Mouse (Mus musculus) midbrain, postnatal 0 days (tissue): ENCODE results near the gene Psmd10. TPM values are rescaled to one million over a fixed set of nuclear protein-coding genes. Genes with fewer than 3 reads are reported as not detected.
A peak's percentile ranks its signal among the peaks of the same experiment; 100 is the strongest.

Source experiments
- ATAC-seq: fragments of 200-750 bp; cut with Nextera tagmentation; 2 replicates; pipeline ENCODE4 v1.8.0; 2017; ENCODE audit warnings: moderate number of reproducible peaks, mild to moderate bottlenecking, moderate TSS enrichment, moderate library complexity; ENCODE audit not compliant: low FRiP score
- DNase-seq: peaks from one replicate; pipeline ENCODE4 v3.0.0-alpha.2; 2015; ENCODE audit warnings: low spot score
- H3K27ac ChIP-seq: fragments of 300-500 bp; sonication (generic); 2 replicates; pipeline ENCODE4 v1.5.1; 2014; ENCODE audit warnings: low read depth, mild to moderate bottlenecking, low read length, mixed read lengths
- H3K27me3 ChIP-seq: fragments of 300-500 bp; sonication (generic); 2 replicates; pipeline ENCODE4 v1.6.1; 2014; ENCODE audit warnings: low read length, control low read depth, mixed read lengths; ENCODE audit not compliant: insufficient read depth
- H3K36me3 ChIP-seq: fragments of 300-500 bp; sonication (generic); 2 replicates; pipeline ENCODE4 v1.6.1; 2014; ENCODE audit warnings: low read length, control low read depth, mixed read lengths; ENCODE audit not compliant: insufficient read depth
- H3K4me1 ChIP-seq: fragments of 300-500 bp; sonication (generic); 2 replicates; pipeline ENCODE4 v1.6.1; 2014; ENCODE audit warnings: mild to moderate bottlenecking, control low read depth, antibody characterized with exemption, low read length, mixed read lengths; ENCODE audit not compliant: insufficient read depth
- H3K4me2 ChIP-seq: fragments of 300-500 bp; sonication (generic); 2 replicates; pipeline ENCODE4 v1.6.1; 2014; ENCODE audit warnings: low read depth, mild to moderate bottlenecking, low read length, mixed read lengths; ENCODE audit not compliant: poor library complexity, severe bottlenecking
- H3K4me3 ChIP-seq: fragments of 300-500 bp; sonication (generic); 2 replicates; pipeline ENCODE4 v1.5.1; 2014; ENCODE audit warnings: low read depth, mild to moderate bottlenecking, low read length, moderate library complexity
- H3K9ac ChIP-seq: fragments of 300-500 bp; sonication (generic); replicated peaks from 2 replicates; pipeline ENCODE4 v1.6.1; 2014; ENCODE audit warnings: mild to moderate bottlenecking, low read length, moderate library complexity, mixed read lengths; ENCODE audit not compliant: poor library complexity, severe bottlenecking
- H3K9me3 ChIP-seq: fragments of 300-500 bp; sonication (generic); 2 replicates; pipeline ENCODE4 v1.6.1; 2016; ENCODE audit warnings: low read length, control low read depth
- CTCF ChIP-seq: IDR thresholded peaks from 2 replicates; pipeline ENCODE4 v1.5.1; 2016; ENCODE audit warnings: antibody characterized with exemption, mild to moderate bottlenecking
- WGBS: fragments of 180-500 bp; shearing (Covaris S2); extraction: QIAGEN DNeasy Blood & Tissue Kit; methylation state at CpG from one replicate; pipeline ENCODE4 v1.1.7; 2014; 5-methylcytosine and 5-hydroxymethylcytosine counted together
- polyA plus RNA-seq: library from polyadenylated mRNA; unstranded; fragments of >200 nt; fragmentation: Nextera tagmentation; extraction: Ambion mirVana; gene quantifications from 2 replicates; pipeline ENCODE4 v1.2.1, GENCODE M21; 2015
- total RNA-seq: library from RNA; depleted of rRNA; stranded (reverse); fragments of >200 nt; gene quantifications from 2 replicates; pipeline ENCODE4 v1.2.3, GENCODE M21; 2014

The Psmd10 gene
- total and polyA plus RNA-seq, 2 experiments from 2014 or later, result 11.8 to 33.2 TPM

DNA sequence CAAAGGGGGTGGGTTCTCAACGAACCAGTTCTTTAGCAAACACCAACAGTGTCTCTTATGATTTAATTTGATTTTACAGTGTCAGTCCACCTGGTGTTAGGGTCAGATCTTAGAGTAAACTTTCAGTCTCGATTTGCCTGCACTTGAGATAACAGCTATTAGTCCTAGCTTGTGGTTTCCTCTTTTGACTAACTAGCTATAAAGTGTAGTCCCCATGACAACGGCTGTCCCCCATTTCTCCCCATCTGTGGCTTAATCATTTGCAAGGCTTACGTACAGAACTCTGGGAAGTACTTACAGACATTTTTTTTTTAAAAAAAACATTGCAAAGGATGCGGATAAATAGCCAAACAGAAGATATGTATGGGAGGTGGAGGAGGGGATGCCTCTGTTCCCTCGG lies 28.3 kb upstream of the Psmd10 start:
- Histone ChIP-seq H3K4me2 (no peak overlapping the region), H3K4me3 (no peak overlapping the region), H3K4me1 (no peaks in the 10 kb centered on the region), H3K9me3 (no peaks in the 10 kb centered on the region), H3K27ac (no peak overlapping the region), H3K36me3 (no peaks in the 10 kb centered on the region), H3K27me3 (peaks cover 13% of the 10 kb centered on the region; the same call in 1 of the 2 replicates), H3K9ac (no peak overlapping the region)
- DNase-seq (no peak), ATAC-seq (no peak)
- WGBS, result 66% methylated on average over 6 of the region's 6 CpGs
- TF ChIP-seq CTCF, result no peak

DNA sequence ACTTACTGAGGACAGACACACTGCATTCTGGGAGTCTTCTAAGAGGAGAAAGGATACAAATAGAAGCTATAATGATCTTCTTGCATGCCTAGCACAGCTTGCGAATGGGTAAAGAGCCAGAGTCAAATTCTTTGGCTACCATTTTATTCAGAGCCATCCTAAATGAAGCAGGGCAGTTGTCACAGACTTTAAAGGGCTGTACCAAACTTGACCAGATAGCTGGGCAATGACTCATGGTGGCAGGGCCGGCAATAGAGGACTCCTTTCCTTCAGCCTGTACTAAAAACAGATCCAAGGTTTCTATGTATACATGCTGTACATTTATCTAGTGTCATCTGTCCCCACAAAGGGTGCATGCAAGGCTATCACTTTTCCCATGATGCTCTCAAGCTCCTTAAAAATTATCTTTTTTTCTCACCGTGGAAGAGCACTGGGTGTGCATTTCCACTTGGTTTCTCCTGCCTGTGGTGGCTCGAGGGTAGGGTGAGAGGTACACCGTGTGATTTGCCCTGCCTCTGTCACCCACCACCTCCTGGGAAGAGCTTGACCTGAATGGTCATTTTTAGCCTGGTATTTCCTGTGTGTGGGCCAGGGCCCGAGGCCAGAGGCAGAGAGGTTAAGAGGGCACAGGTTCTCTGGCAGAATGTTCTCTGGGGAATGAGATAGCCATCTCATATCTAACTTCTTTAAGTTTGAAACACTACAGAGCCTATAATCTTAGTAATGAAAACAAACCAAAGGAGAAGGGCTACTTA lies 26.9 kb upstream of the Psmd10 start:
- Histone ChIP-seq H3K4me1 (no peaks in the 10 kb centered on the region), H3K36me3 (no peaks in the 10 kb centered on the region), H3K4me3 (no peak overlapping the region), H3K9me3 (no peaks in the 10 kb centered on the region), H3K27me3 (peaks cover 13% of the 10 kb centered on the region; the same call in 1 of the 2 replicates), H3K9ac (no peak overlapping the region), H3K27ac (no peak overlapping the region), H3K4me2 (no peak overlapping the region)
- no peak for TF ChIP-seq CTCF
- ATAC-seq, result no peak
- WGBS, result 63% methylated on average over 6 of the region's 6 CpGs
- no peak for DNase-seq

DNA sequence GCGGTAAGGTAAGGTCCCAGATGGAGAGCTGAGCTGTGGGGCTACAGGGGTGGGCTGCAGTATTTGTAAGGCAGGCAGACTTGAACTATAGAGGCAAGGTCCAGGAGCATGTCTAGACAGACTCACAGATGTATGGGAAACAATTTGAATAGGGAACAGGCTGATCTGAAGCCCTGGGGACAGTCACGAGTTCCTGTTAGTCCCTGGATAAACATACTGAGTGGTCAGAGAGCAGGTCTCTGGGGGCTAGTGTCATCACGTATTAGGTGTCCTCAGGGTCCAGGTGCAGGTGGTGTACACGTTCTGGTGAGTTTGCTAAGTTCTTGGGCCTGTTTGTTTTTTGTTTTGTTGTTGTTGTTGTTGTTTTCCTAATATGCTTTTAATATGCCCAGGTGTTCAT lies 23.6 kb upstream of the Psmd10 start:
- ATAC-seq (no peak), DNase-seq (no peak)
- peaks cover 12% of the 10 kb centered on the region; the same call in 1 of the 2 replicates for H3K27me3 ChIP-seq
- H3K27ac ChIP-seq, result no peak overlapping the region
- H3K4me1 ChIP-seq, result no peaks in the 10 kb centered on the region
- TF ChIP-seq CTCF, result no peak
- H3K4me3 ChIP-seq, result no peak overlapping the region
- H3K4me2 ChIP-seq, result no peak overlapping the region
- no peaks in the 10 kb centered on the region for H3K9me3 ChIP-seq
- no peak overlapping the region for H3K9ac ChIP-seq
- H3K36me3 ChIP-seq, result no peaks in the 10 kb centered on the region
- WGBS, result 78% methylated on average over 4 of the region's 4 CpGs

DNA sequence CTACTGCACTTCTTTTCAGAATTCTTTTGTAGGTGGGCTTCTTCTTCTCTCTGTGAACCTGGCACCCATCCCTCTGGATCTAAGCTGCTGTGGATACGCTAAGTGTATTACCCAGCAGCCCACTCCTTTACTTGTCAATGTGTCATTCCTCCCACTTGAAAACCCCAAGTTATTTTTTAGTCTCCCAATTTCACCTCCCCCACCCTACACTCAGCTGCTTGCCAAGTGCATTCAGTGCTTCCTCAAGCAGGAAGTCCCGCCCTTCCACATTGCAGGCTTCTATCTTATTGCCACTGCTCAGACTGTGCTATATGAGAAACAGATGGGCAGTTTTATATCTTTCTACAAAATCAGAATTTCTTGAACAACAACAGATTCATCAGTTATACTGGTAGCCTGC lies 23.0 kb upstream of the Psmd10 start:
- H3K4me1 ChIP-seq, result no peaks in the 10 kb centered on the region
- ATAC-seq (no peak), DNase-seq (no peak)
- no peak for TF ChIP-seq CTCF
- H3K4me3 ChIP-seq, result no peak overlapping the region
- H3K9me3 ChIP-seq, result no peaks in the 10 kb centered on the region
- peaks cover 7% of the 10 kb centered on the region; the same call in 1 of the 2 replicates for H3K27me3 ChIP-seq
- no peak overlapping the region for H3K9ac ChIP-seq
- no peaks in the 10 kb centered on the region for H3K36me3 ChIP-seq
- H3K4me2 ChIP-seq, result no peak overlapping the region
- no peak overlapping the region for H3K27ac ChIP-seq
- 73% methylated on average over 2 of the region's 2 CpGs for WGBS

DNA sequence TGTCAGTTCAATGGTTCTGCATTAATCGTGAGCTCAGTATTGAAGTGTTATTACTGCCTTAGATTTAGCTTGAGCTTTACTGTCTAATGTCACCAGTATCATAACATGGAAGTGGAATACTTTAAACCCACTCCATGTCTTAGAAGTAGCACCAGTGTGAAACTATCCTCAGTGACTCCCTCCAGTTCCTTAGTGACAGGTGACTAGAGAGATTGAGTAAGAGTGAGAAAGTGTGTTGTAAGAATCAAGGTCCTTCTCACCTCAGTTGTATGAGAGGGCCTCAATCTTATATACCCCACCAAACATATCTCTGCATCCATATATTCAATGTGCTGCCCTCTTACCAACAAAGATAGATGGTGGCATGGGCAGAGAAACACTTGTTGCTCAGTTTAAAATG lies 22.4 kb upstream of the Psmd10 start:
- no peak overlapping the region for H3K9ac ChIP-seq
- no peak overlapping the region for H3K27ac ChIP-seq
- no peaks in the 10 kb centered on the region for H3K9me3 ChIP-seq
- H3K36me3 ChIP-seq, result no peaks in the 10 kb centered on the region
- no peak overlapping the region for H3K4me3 ChIP-seq
- no peak for ATAC-seq
- H3K4me2 ChIP-seq, result no peak overlapping the region
- DNase-seq, result no peak
- no peaks in the 10 kb centered on the region for H3K4me1 ChIP-seq
- WGBS, result 97% methylated on average over 1 of the region's 1 CpGs
- no peak for TF ChIP-seq CTCF
- peaks cover 7% of the 10 kb centered on the region; the same call in 1 of the 2 replicates for H3K27me3 ChIP-seq

DNA sequence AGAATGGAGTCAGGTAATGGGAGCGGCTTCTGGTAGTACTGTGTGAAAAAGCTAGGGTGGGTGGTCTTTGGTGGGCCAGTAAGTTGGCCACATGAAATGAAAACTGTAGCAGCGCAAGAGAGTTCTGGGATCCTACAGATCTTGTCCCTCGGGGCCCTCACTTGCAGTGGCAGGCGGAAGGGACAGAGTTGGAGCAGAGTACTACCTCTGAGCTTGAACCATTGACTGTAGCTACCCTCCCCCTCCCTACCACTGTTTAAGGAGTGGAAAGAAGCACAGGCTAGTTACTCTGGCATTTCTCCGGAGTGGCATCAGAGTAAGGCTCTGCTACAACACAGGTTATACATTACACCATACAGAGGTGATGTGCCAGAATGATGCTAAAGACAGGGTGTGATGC lies 431 bp upstream of the Psmd10 start:
- Histone ChIP-seq H3K4me2 (peak overlapping the region; percentile 49), H3K27me3 (peaks cover 9% of the 10 kb centered on the region; the same call in 1 of the 2 replicates), H3K27ac (no peak overlapping the region), H3K4me3 (peak overlapping the region; percentile 47), H3K9me3 (no peaks in the 10 kb centered on the region), H3K4me1 (no peaks in the 10 kb centered on the region), H3K36me3 (no peaks in the 10 kb centered on the region), H3K9ac (no peak overlapping the region)
- no peak for DNase-seq
- peak; percentile 79 for ATAC-seq
- 21% methylated on average over 5 of the region's 5 CpGs for WGBS
- no peak for TF ChIP-seq CTCF
